Mouse (Mus musculus) megakaryocyte, adult 5-6 weeks (primary cell): ENCODE results near the gene Klhl26. TPM values are rescaled to one million over a fixed set of nuclear protein-coding genes. Genes with fewer than 3 reads are reported as not detected.

Experiments
- ATAC-seq: 2 replicates; pipeline ENCODE4 v1.8.0; 2016; ENCODE audit warnings: mild to moderate bottlenecking, inconsistent platforms; ENCODE audit not compliant: poor library complexity, severe bottlenecking
- total RNA-seq, 2 experiments: library from RNA; stranded (forward) in 1 of 2; stranded (reverse) in 1 of 2; fragments of 153-499, 151-499 nt in 1 of 2; fragments of 221-1000, 200-1000 nt in 1 of 2; gene quantifications; 2 replicates each; pipeline versions ENCODE4 v1.2.3 to v1.2.4; 2015 to 2017

Klhl26 gene
- total RNA-seq, 2 experiments from 2014 or later = 2.4 to 5.4 TPM

GRCm38 (mm10) chr8:70477269-70477982 is 658 bp upstream of the Klhl26 start:
- ATAC-seq = no peak

DNA sequence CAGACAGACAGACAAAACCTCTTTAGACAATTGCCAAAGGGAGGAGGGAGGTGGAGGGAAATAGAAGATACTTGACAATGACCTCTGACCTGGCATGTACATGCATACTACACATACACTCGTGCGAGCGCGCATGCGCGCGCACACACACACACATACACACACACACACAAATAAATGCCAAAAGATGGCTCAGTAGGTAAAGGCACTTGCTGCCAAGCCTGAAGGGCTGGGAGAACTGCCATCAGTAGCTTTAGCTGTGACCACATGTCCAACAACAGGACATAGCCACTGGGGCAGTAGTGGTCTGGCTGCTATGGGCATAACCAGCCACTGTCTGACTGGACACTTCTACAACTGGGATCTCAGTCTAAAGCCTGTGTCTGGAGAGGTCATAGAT is 4.9 kb downstream of the Klhl26 start:
- no peak for ATAC-seq

GRCm38 (mm10) chr8:70469938-70470337 is 6.8 kb downstream of the Klhl26 start:
- ATAC-seq = no peak

DNA sequence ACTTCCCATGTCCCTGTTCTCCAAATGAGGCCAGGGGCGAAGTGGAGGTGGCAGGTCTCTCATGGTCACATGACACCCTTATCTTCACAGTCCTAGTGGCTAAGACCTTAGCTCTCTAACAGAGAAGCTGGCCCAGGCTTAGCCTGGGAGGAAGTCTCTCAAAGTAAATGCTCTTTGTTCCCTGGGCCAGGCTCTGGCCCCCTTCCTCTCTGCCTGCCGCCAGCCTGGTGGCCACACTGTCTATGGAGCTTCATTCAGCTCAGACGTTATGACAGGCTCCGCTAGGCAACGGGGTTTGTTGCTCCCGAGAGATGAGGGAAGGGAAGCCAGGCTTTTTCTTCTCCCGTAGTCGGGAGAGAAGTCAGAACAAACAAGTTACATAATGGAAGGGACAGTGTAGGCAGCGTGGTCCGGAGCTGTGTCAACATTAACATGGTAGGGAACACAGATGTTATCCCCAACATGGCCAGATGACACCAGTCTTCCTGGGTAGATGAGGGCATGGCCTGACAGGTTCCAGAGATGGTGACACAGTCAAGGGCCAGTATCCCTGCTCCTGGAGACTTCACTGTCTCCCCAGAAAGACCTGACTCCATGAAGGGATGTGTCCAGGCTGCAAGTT is 7.4 kb downstream of the Klhl26 start:
- no peak for ATAC-seq

DNA sequence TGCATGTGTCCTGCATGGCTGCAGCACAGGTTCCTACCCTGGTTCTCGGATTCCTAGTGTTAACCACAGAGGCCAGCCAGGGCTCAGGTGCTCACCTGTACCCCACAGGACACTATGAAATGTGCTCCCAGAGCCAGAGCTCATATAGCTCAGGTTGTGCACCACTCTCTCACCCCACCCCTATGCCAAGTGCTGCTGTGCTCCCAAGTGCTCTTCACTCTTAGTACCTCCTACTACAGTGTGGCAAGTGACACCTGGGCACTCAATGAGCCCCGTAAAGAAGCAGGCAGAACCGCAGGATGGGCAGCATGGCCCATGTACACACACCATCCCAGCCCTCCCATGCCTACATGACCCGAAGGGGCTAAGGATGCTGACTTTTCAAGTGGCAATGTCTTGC is 8.0 kb downstream of the Klhl26 start:
- no peak for ATAC-seq

DNA sequence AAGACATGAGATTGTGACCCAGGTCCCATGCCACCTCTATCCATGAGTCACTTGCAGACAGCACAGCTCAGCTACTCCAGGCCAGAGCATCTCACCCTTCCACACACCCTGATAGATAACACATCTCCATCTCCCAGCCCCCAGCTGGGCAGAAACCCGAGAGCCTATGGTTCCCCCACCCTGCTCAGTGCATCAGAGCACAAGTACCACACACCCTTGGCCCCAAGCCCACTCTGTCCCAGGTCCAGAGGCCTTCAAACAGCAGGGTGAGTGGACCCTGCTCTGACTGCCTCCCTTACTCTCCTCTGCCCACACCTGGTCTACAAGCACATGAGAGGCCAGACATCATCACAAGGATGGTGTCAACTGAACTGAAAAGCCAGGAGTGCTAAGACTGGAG is 8.9 kb downstream of the Klhl26 start:
- ATAC-seq = no peak

GRCm38 (mm10) chr8:70467229-70467725 is 9.5 kb downstream of the Klhl26 start:
- ATAC-seq = no peak

DNA sequence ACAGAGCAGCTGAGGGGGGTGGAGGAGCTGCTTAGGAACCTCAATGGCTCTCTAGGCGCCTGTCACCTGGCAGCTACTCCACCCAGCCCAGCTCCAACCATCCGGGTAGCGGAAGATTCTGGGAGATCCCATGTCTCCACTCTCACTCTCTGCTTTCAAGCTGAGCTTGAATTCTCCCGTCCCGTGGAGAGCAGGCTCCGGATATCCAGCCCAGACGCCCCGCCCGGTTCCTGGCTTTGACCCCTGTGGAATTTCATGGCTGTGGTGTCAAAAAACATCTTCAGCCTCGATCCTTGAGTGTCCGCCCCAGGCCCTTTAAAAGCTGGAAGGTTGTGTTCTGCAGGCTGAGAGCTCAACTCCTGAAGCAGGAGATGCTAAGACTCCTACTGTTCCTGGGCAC is 10.0 kb downstream of the Klhl26 start:
- no peak for ATAC-seq

DNA sequence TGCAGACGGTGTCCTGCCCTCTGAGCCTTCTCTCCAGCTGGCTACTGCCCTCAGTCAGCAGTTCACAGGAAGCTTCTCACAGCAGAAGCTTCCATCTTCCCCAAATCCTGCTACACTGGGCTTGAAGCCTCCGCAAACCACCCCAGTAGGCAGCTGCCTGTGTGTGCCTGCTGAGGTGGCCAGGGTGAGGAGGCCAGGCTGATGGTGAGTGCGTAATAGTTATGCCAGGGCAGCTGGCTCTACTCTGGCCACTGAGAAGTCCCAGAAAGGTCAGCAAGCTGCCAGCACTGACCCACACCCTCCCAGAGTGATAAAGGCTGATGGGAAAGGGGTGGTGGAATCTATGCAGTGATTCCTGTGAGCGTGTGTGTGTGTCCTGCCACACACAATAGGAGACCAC is 10.5 kb downstream of the Klhl26 start:
- no peak for ATAC-seq

GRCm38 (mm10) chr8:70465701-70466100 is 11.1 kb downstream of the Klhl26 start:
- ATAC-seq = no peak

GRCm38 (mm10) chr8:70464162-70464561 is 12.6 kb downstream of the Klhl26 start:
- no peak for ATAC-seq

DNA sequence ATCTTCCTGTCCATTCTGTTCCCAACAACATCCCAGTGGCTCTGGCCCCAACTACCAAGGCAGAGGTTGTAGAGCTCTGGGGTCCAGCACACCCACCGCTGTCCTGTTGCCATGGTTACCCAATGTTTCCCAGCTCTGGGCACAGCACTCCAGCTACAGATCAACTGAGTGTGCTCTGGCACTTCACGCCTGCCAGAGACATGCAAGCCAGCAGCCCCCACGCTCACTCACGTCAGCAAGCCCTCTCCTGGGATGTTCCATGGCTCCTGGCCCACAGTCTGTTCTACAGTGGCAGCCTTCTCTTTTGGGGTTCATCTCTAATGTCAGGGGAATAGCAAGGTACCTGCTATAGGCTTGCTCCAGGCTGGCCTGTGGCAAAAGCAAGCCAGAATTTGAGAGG is 13.5 kb downstream of the Klhl26 start:
- ATAC-seq = no peak

DNA sequence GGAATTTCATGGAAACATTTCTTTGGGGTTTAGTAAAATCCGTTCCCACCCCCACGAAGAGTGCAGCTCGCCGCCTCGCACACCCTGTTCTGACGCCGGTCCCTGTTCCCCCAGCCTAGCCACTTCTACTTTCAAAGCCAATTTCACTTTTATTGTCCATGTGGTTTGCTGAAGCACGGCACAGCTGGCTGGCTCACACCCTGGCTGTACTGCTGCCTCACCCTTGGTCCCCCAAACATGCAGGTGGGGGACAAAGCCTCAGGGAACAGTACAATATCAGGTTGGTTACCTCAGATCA is 14.3 kb downstream of the Klhl26 start:
- no peak for ATAC-seq

- no peak for ATAC-seq
These were observed 14.8 kb downstream of the Klhl26 start for GRCm38 (mm10) chr8:70461765-70462515.

GRCm38 (mm10) chr8:70460606-70461005 is 16.2 kb downstream of the Klhl26 start:
- no peak for ATAC-seq

- no peak for ATAC-seq
These were observed 16.6 kb downstream of the Klhl26 start for GRCm38 (mm10) chr8:70460199-70460598.

DNA sequence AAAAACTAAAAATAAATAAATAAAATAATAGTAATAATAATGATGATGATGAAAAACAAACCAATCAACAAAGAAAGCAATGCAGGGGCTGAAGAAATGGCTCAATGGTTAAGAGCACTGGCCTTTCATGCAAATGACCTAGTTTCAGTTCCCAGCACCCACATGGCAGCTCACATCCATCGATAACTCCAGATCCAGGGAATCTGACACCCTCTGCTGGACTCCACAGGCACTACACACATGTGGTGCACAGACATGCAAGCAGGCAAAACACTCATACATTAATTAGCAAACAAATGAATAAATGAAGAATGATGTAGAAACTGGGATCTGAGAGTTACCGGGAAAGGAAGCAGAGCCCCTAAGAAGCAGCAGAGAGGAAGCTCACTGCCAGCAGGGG is 17.1 kb downstream of the Klhl26 start:
- no peak for ATAC-seq

GRCm38 (mm10) chr8:70458462-70458861 is 18.3 kb downstream of the Klhl26 start:
- ATAC-seq = no peak

DNA sequence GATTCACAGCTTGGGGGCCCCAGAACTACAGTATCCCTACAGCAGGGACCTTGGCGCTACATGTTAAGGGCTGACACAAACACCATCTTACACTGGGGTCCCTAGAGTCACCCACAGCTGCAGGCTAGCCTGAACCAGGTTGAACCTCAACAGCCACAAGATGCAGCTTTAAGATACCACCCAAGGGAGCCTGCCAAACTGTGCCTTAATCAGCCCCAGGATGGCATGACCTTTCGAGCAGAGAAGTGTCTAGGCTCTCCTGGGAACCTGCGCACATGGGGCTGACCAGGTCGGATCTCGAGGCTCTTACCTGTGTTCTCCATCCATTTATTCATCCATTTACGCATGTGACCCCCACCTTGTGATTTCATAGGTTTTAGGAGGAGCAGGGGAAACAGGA is 18.9 kb downstream of the Klhl26 start:
- no peak for ATAC-seq

GRCm38 (mm10) chr8:70456996-70457395 is 19.8 kb downstream of the Klhl26 start:
- ATAC-seq = no peak

GRCm38 (mm10) chr8:70453852-70454251 is 22.9 kb downstream of the Klhl26 start:
- no peak for ATAC-seq
